Mouse (Mus musculus): ENCODE results near the gene Tmem44.

DNA sequence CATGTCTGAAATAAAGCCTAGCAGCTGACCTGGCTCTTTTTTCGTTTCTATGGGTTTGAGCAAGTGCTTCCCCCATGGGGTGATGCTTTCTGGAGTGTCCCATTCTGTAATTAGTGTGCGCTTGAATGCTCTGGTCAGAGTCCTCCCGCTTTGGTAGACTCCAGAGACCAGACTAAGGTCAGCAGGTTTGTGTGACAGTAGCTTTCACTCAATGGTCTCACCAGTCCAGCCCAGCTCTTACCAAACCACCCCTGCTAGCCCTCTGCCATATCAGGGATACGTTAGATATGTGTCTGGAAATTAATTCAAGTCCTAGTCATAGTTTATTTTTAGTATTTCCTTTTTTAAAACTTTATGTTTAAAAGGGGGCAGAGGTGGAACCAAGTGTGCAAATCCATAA, 10.0 kb upstream of the Tmem44 start:
- TF ChIP-seq POLR2A (IDR thresholded peaks at IDR 0.05; ENCODE audit: borderline replicate concordance, low read depth, low read length) = no peak
- TF ChIP-seq CTCF (IDR thresholded peaks at IDR 0.05; ENCODE audit: low read depth, low read length) = no peak
